Mouse (Mus musculus) neural tube, embryonic 12.5 days (tissue): ENCODE results near the gene Ikzf2. TPM values are rescaled to one million over a fixed set of nuclear protein-coding genes. Genes with fewer than 3 reads are reported as not detected.

Source experiments
- ATAC-seq: fragments of 200-750 bp; cut with Nextera tagmentation; 2 replicates; pipeline ENCODE4 v1.8.0; 2017; ENCODE audit warnings: low read depth, mild to moderate bottlenecking, moderate TSS enrichment, moderate library complexity; ENCODE audit not compliant: low FRiP score
- H3K27ac ChIP-seq: fragments of 300-500 bp; sonication (generic); 2 replicates; pipeline ENCODE4 v1.5.1; 2016
- H3K27me3 ChIP-seq: fragments of 300-500 bp; sonication (generic); replicated peaks from 2 replicates; pipeline ENCODE4 v1.6.1; 2016; ENCODE audit warnings: mild to moderate bottlenecking
- H3K36me3 ChIP-seq: fragments of 300-500 bp; sonication (generic); 2 replicates; pipeline ENCODE4 v1.6.1; 2016; ENCODE audit warnings: mild to moderate bottlenecking
- H3K4me1 ChIP-seq: fragments of 300-500 bp; sonication (generic); 2 replicates; pipeline ENCODE4 v1.6.1; 2016
- H3K4me2 ChIP-seq: fragments of 300-500 bp; sonication (generic); replicated peaks from 2 replicates; pipeline ENCODE4 v1.6.1; 2016; ENCODE audit warnings: mild to moderate bottlenecking
- H3K4me3 ChIP-seq: fragments of 300-500 bp; sonication (generic); 2 replicates; pipeline ENCODE4 v1.5.1; 2016
- H3K9ac ChIP-seq: fragments of 300-500 bp; sonication (generic); 2 replicates; pipeline ENCODE4 v1.6.1; 2016; ENCODE audit warnings: mild to moderate bottlenecking
- H3K9me3 ChIP-seq: fragments of 300-500 bp; sonication (generic); 2 replicates; pipeline ENCODE4 v1.6.1; 2016; ENCODE audit warnings: mild to moderate bottlenecking
- WGBS: fragments of 180-500 bp; shearing (Covaris S2); methylation state at CpG from one replicate; pipeline ENCODE4 v1.1.7; 2016; 5-methylcytosine and 5-hydroxymethylcytosine counted together
- polyA plus RNA-seq: library from polyadenylated mRNA; unstranded; fragments of >200 nt; fragmentation: Nextera tagmentation; extraction: Ambion mirVana; gene quantifications from 2 replicates; pipeline ENCODE4 v1.2.1, GENCODE M21; 2016

The Ikzf2 gene
- polyA plus RNA-seq, 1 experiment from 2014 or later, result 3.8 TPM

GRCm38 (mm10) chr1:69657455-69657854 lies 29.6 kb downstream of the Ikzf2 start:
- Histone ChIP-seq H3K27ac (no peak overlapping the region), H3K4me2 (no peak overlapping the region), H3K27me3 (no peaks in the 10 kb centered on the region), H3K9ac (no peak overlapping the region), H3K4me3 (no peak overlapping the region), H3K4me1 (peaks cover 12% of the 10 kb centered on the region; the same call in 1 of the 2 replicates), H3K36me3 (no peaks in the 10 kb centered on the region), H3K9me3 (no peaks in the 10 kb centered on the region)
- ATAC-seq, result no peak
- 84% methylated on average over 3 of the region's 3 CpGs for WGBS

GRCm38 (mm10) chr1:69656929-69657328 lies 30.1 kb downstream of the Ikzf2 start:
- Histone ChIP-seq H3K9me3 (no peaks in the 10 kb centered on the region), H3K27ac (no peak overlapping the region), H3K27me3 (no peaks in the 10 kb centered on the region), H3K4me3 (no peak overlapping the region), H3K4me2 (peak overlapping the region; percentile 22; the same call in 1 of the 2 replicates), H3K4me1 (peaks cover 12% of the 10 kb centered on the region; the same call in 1 of the 2 replicates), H3K36me3 (no peaks in the 10 kb centered on the region), H3K9ac (no peak overlapping the region)
- WGBS, result 18% methylated on average over 16 of the region's 16 CpGs
- ATAC-seq, result 0 out of 2 replicates have a peak, but pooled peaks have one; percentile 49

- Histone ChIP-seq H3K36me3 (no peaks in the 10 kb centered on the region), H3K9ac (no peak overlapping the region), H3K4me1 (peaks cover 12% of the 10 kb centered on the region; the same call in 1 of the 2 replicates), H3K9me3 (no peaks in the 10 kb centered on the region), H3K4me3 (no peak overlapping the region), H3K27me3 (no peaks in the 10 kb centered on the region), H3K4me2 (no peak overlapping the region), H3K27ac (no peak overlapping the region)
- peak; percentile 27; the same call in 1 of the 2 replicates for ATAC-seq
- WGBS, result 12% methylated on average over 5 of the region's 5 CpGs
Observed at GRCm38 (mm10) chr1:69656047-69656782, 30.8 kb downstream of the Ikzf2 start.

- H3K27ac ChIP-seq, result no peak overlapping the region
Observed at GRCm38 (mm10) chr1:69655368-69655767, 31.7 kb downstream of the Ikzf2 start.

GRCm38 (mm10) chr1:69654955-69655354 lies 32.1 kb downstream of the Ikzf2 start:
- Histone ChIP-seq H3K27me3 (no peaks in the 10 kb centered on the region), H3K4me3 (no peak overlapping the region), H3K9me3 (no peaks in the 10 kb centered on the region), H3K4me2 (no peak overlapping the region), H3K27ac (no peak overlapping the region), H3K36me3 (no peaks in the 10 kb centered on the region), H3K4me1 (peaks cover 12% of the 10 kb centered on the region; the same call in 1 of the 2 replicates), H3K9ac (no peak overlapping the region)
- WGBS, result 88% methylated on average over 1 of the region's 1 CpGs
- ATAC-seq, result no peak

More at GRCm38 (mm10) chr1:69655368-69655767, 31.7 kb downstream of the Ikzf2 start:
- H3K4me2 ChIP-seq, result no peak overlapping the region
- no peaks in the 10 kb centered on the region for H3K36me3 ChIP-seq
- H3K9ac ChIP-seq, result no peak overlapping the region
- no peak overlapping the region for H3K4me3 ChIP-seq
- 91% methylated on average over 5 of the region's 5 CpGs for WGBS
- no peak for ATAC-seq
- H3K9me3 ChIP-seq, result no peaks in the 10 kb centered on the region
- peaks cover 12% of the 10 kb centered on the region; the same call in 1 of the 2 replicates for H3K4me1 ChIP-seq
- no peaks in the 10 kb centered on the region for H3K27me3 ChIP-seq

- H3K4me3 ChIP-seq, result no peak overlapping the region
- peaks cover 12% of the 10 kb centered on the region; the same call in 1 of the 2 replicates for H3K4me1 ChIP-seq
- ATAC-seq, result no peak
- 89% methylated on average over 2 of the region's 2 CpGs for WGBS
- no peak overlapping the region for H3K4me2 ChIP-seq
- H3K36me3 ChIP-seq, result no peaks in the 10 kb centered on the region
- H3K27ac ChIP-seq, result no peak overlapping the region
- no peaks in the 10 kb centered on the region for H3K9me3 ChIP-seq
- no peaks in the 10 kb centered on the region for H3K27me3 ChIP-seq
- H3K9ac ChIP-seq, result no peak overlapping the region
Observed at GRCm38 (mm10) chr1:69653419-69653818, 33.6 kb downstream of the Ikzf2 start.

- no peak overlapping the region for H3K4me2 ChIP-seq
- WGBS, result 93% methylated on average over 4 of the region's 4 CpGs
- H3K9me3 ChIP-seq, result no peaks in the 10 kb centered on the region
- no peak overlapping the region for H3K4me3 ChIP-seq
- no peaks in the 10 kb centered on the region for H3K4me1 ChIP-seq
- ATAC-seq, result no peak
- no peaks in the 10 kb centered on the region for H3K27me3 ChIP-seq
- H3K27ac ChIP-seq, result no peak overlapping the region
- H3K36me3 ChIP-seq, result no peaks in the 10 kb centered on the region
- H3K9ac ChIP-seq, result no peak overlapping the region
Observed at GRCm38 (mm10) chr1:69643138-69643537, 43.9 kb downstream of the Ikzf2 start.

GRCm38 (mm10) chr1:69641986-69642385 lies 45.1 kb downstream of the Ikzf2 start:
- no peaks in the 10 kb centered on the region for H3K27me3 ChIP-seq
- no peaks in the 10 kb centered on the region for H3K36me3 ChIP-seq
- ATAC-seq, result no peak
- H3K9me3 ChIP-seq, result no peaks in the 10 kb centered on the region
- no peak overlapping the region for H3K9ac ChIP-seq
- 88% methylated on average over 6 of the region's 6 CpGs for WGBS
- H3K4me1 ChIP-seq, result no peaks in the 10 kb centered on the region
- H3K4me3 ChIP-seq, result no peak overlapping the region
- no peak overlapping the region for H3K27ac ChIP-seq
- H3K4me2 ChIP-seq, result no peak overlapping the region

GRCm38 (mm10) chr1:69638321-69638720 lies 48.7 kb downstream of the Ikzf2 start:
- H3K9ac ChIP-seq, result no peak overlapping the region
- WGBS, result 90% methylated on average over 8 of the region's 8 CpGs
- H3K4me2 ChIP-seq, result no peak overlapping the region
- H3K27me3 ChIP-seq, result no peaks in the 10 kb centered on the region
- no peak for ATAC-seq
- no peaks in the 10 kb centered on the region for H3K36me3 ChIP-seq
- H3K4me3 ChIP-seq, result no peak overlapping the region
- H3K27ac ChIP-seq, result no peak overlapping the region
- H3K9me3 ChIP-seq, result no peaks in the 10 kb centered on the region
- no peaks in the 10 kb centered on the region for H3K4me1 ChIP-seq

GRCm38 (mm10) chr1:69637907-69638306 lies 49.1 kb downstream of the Ikzf2 start:
- Histone ChIP-seq H3K9ac (no peak overlapping the region), H3K27ac (no peak overlapping the region)
- 79% methylated on average over 3 of the region's 3 CpGs for WGBS

GRCm38 (mm10) chr1:69634259-69634658 lies 52.8 kb downstream of the Ikzf2 start:
- no peak overlapping the region for H3K4me2 ChIP-seq
- no peak for ATAC-seq
- H3K9ac ChIP-seq, result no peak overlapping the region
- H3K9me3 ChIP-seq, result no peaks in the 10 kb centered on the region
- H3K4me3 ChIP-seq, result no peak overlapping the region
- WGBS, result 92% methylated on average over 2 of the region's 2 CpGs
- H3K4me1 ChIP-seq, result no peaks in the 10 kb centered on the region
- H3K27me3 ChIP-seq, result no peaks in the 10 kb centered on the region
- no peaks in the 10 kb centered on the region for H3K36me3 ChIP-seq
- no peak overlapping the region for H3K27ac ChIP-seq

More at GRCm38 (mm10) chr1:69637907-69638306, 49.1 kb downstream of the Ikzf2 start:
- Histone ChIP-seq H3K27me3 (no peaks in the 10 kb centered on the region), H3K36me3 (no peaks in the 10 kb centered on the region), H3K4me1 (no peaks in the 10 kb centered on the region), H3K4me2 (no peak overlapping the region), H3K4me3 (no peak overlapping the region), H3K9me3 (no peaks in the 10 kb centered on the region)
- ATAC-seq, result no peak

- Histone ChIP-seq H3K4me2 (no peak overlapping the region), H3K9me3 (no peaks in the 10 kb centered on the region), H3K36me3 (no peaks in the 10 kb centered on the region), H3K4me3 (no peak overlapping the region), H3K27ac (no peak overlapping the region), H3K27me3 (no peaks in the 10 kb centered on the region), H3K9ac (no peak overlapping the region), H3K4me1 (no peaks in the 10 kb centered on the region)
- WGBS, result 89% methylated on average over 6 of the region's 6 CpGs
- ATAC-seq, result no peak
Observed at GRCm38 (mm10) chr1:69630508-69630907, 56.5 kb downstream of the Ikzf2 start.

GRCm38 (mm10) chr1:69629513-69629912 lies 57.5 kb downstream of the Ikzf2 start:
- ATAC-seq, result no peak
- Histone ChIP-seq H3K4me3 (no peak overlapping the region), H3K4me1 (no peaks in the 10 kb centered on the region), H3K9ac (no peak overlapping the region), H3K27me3 (no peaks in the 10 kb centered on the region), H3K9me3 (no peaks in the 10 kb centered on the region), H3K36me3 (no peaks in the 10 kb centered on the region), H3K27ac (no peak overlapping the region), H3K4me2 (no peak overlapping the region)
- 84% methylated on average over 8 of the region's 8 CpGs for WGBS
